Mouse (Mus musculus): Measurements from ENCODE around the gene Zfp365. TPM values are rescaled to one million over a fixed set of nuclear protein-coding genes. Genes with fewer than 3 reads are reported as not detected.

The Zfp365 gene
- polyA plus RNA-seq, 1 experiment from 2014 or later: 2.1 TPM

GRCm38 (mm10) chr10:67932780-67933179 lies 20.3 kb upstream of the Zfp365 start:
- ATAC-seq (ENCODE audit: insufficient number of reproducible peaks, low FRiP score, low TSS enrichment, low read depth): no peak
- H3K9ac ChIP-seq (ENCODE audit: low read length): no peak overlapping the region
- no peak overlapping the region for H3K27ac ChIP-seq (replicated peaks; ENCODE audit: low read depth, low read length)
- 81% methylated on average over 11 of the region's 11 CpGs for WGBS
- 0 out of 2 replicates have a peak, but pooled peaks cover 3% of the 10 kb centered on the region for H3K4me1 ChIP-seq (ENCODE audit: control insufficient read depth, insufficient read depth, low read length)
- no peak overlapping the region for H3K4me2 ChIP-seq (ENCODE audit: low read depth, severe bottlenecking)
- no peak overlapping the region for H3K4me3 ChIP-seq (ENCODE audit: low read depth, low read length)
- H3K36me3 ChIP-seq (ENCODE audit: control insufficient read depth, insufficient read depth, low read length): no peaks in the 10 kb centered on the region
- H3K9me3 ChIP-seq (ENCODE audit: control insufficient read depth, low read length): no peaks in the 10 kb centered on the region
- DNase-seq (ENCODE audit: low spot score): no peak
- H3K27me3 ChIP-seq (ENCODE audit: control insufficient read depth, insufficient read depth, low read length): no peaks in the 10 kb centered on the region

GRCm38 (mm10) chr10:67931328-67931727 lies 18.9 kb upstream of the Zfp365 start:
- ATAC-seq (ENCODE audit: insufficient number of reproducible peaks, low FRiP score, low TSS enrichment, low read depth) (no peak), DNase-seq (ENCODE audit: low spot score) (no peak)
- no peaks in the 10 kb centered on the region for H3K9me3 ChIP-seq (ENCODE audit: control insufficient read depth, low read length)
- no peaks in the 10 kb centered on the region for H3K36me3 ChIP-seq (ENCODE audit: control insufficient read depth, insufficient read depth, low read length)
- H3K4me1 ChIP-seq (ENCODE audit: control insufficient read depth, insufficient read depth, low read length): 0 out of 2 replicates have a peak, but pooled peaks cover 3% of the 10 kb centered on the region
- no peak overlapping the region for H3K27ac ChIP-seq (replicated peaks; ENCODE audit: low read depth, low read length)
- no peak overlapping the region for H3K9ac ChIP-seq (ENCODE audit: low read length)
- no peak overlapping the region for H3K4me3 ChIP-seq (ENCODE audit: low read depth, low read length)
- H3K27me3 ChIP-seq (ENCODE audit: control insufficient read depth, insufficient read depth, low read length): no peaks in the 10 kb centered on the region
- 83% methylated on average over 4 of the region's 4 CpGs for WGBS
- H3K4me2 ChIP-seq (ENCODE audit: low read depth, severe bottlenecking): no peak overlapping the region

- Histone ChIP-seq H3K4me2 (ENCODE audit: low read depth, severe bottlenecking) (no peak overlapping the region), H3K27me3 (ENCODE audit: control insufficient read depth, insufficient read depth, low read length) (no peaks in the 10 kb centered on the region), H3K27ac (replicated peaks; ENCODE audit: low read depth, low read length) (no peak overlapping the region), H3K9me3 (ENCODE audit: control insufficient read depth, low read length) (no peaks in the 10 kb centered on the region), H3K9ac (ENCODE audit: low read length) (no peak overlapping the region), H3K4me1 (ENCODE audit: control insufficient read depth, insufficient read depth, low read length) (0 out of 2 replicates have a peak, but pooled peaks cover 3% of the 10 kb centered on the region), H3K36me3 (ENCODE audit: control insufficient read depth, insufficient read depth, low read length) (no peaks in the 10 kb centered on the region), H3K4me3 (ENCODE audit: low read depth, low read length) (no peak overlapping the region)
- ATAC-seq (ENCODE audit: insufficient number of reproducible peaks, low FRiP score, low TSS enrichment, low read depth): no peak
- 89% methylated on average over 7 of the region's 7 CpGs for WGBS
- DNase-seq (ENCODE audit: low spot score): no peak
These were observed 16.1 kb upstream of the Zfp365 start for GRCm38 (mm10) chr10:67928584-67928983.

DNA sequence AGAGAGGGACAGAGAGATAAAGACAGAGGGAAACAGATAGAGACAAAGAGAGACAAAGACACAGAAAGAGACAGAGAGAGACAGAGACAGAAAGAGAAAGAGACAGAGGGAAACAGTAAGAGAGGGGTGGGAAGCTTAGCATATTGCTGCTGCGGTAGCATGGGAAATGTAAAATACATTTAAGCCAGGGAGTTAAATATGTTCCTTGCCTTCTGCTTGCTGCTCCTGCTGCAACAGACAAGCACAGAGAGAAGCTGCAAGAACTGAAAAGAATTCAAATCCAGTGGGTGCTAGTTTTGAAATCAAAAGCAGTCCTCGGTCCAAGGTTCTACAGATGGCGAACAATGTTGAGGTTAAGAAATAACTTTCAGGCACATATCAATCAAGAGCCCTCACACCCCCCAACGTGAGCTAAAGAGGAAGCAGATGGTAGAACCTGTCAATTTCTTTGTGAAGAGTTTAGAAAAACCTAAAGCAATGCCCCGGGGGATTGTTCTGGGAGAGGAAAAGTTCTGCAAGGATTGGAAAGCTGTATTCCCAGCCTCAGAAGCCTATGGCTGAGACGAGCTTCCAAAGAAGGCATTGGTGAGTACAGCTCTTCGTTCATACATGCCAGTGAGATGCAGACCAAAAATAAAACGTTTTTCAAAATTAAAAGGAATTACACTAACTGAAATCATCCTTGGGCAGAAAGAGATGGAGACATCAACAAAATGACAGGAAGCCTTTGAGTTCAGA lies 15.4 kb upstream of the Zfp365 start:
- no peak for DNase-seq (ENCODE audit: low spot score)
- ATAC-seq (ENCODE audit: insufficient number of reproducible peaks, low FRiP score, low TSS enrichment, low read depth): no peak
- H3K4me2 ChIP-seq (ENCODE audit: low read depth, severe bottlenecking): no peak overlapping the region
- no peak overlapping the region for H3K27ac ChIP-seq (replicated peaks; ENCODE audit: low read depth, low read length)
- H3K36me3 ChIP-seq (ENCODE audit: control insufficient read depth, insufficient read depth, low read length): no peaks in the 10 kb centered on the region
- H3K27me3 ChIP-seq (ENCODE audit: control insufficient read depth, insufficient read depth, low read length): no peaks in the 10 kb centered on the region
- H3K4me1 ChIP-seq (ENCODE audit: control insufficient read depth, insufficient read depth, low read length): 0 out of 2 replicates have a peak, but pooled peaks cover 3% of the 10 kb centered on the region
- H3K4me3 ChIP-seq (ENCODE audit: low read depth, low read length): no peak overlapping the region
- H3K9ac ChIP-seq (ENCODE audit: low read length): no peak overlapping the region
- 66% methylated on average over 8 of the region's 8 CpGs for WGBS
- H3K9me3 ChIP-seq (ENCODE audit: control insufficient read depth, low read length): no peaks in the 10 kb centered on the region

GRCm38 (mm10) chr10:67924030-67924429 lies 11.6 kb upstream of the Zfp365 start:
- no peak overlapping the region for H3K4me2 ChIP-seq (ENCODE audit: low read depth, severe bottlenecking)
- DNase-seq (ENCODE audit: low spot score): no peak
- 65% methylated on average over 7 of the region's 7 CpGs for WGBS
- 0 out of 2 replicates have a peak, but pooled peaks cover 3% of the 10 kb centered on the region for H3K4me1 ChIP-seq (ENCODE audit: control insufficient read depth, insufficient read depth, low read length)
- H3K36me3 ChIP-seq (ENCODE audit: control insufficient read depth, insufficient read depth, low read length): no peaks in the 10 kb centered on the region
- H3K4me3 ChIP-seq (ENCODE audit: low read depth, low read length): no peak overlapping the region
- H3K27ac ChIP-seq (replicated peaks; ENCODE audit: low read depth, low read length): no peak overlapping the region
- no peaks in the 10 kb centered on the region for H3K27me3 ChIP-seq (ENCODE audit: control insufficient read depth, insufficient read depth, low read length)
- no peak for ATAC-seq (ENCODE audit: insufficient number of reproducible peaks, low FRiP score, low TSS enrichment, low read depth)
- H3K9ac ChIP-seq (ENCODE audit: low read length): no peak overlapping the region
- no peaks in the 10 kb centered on the region for H3K9me3 ChIP-seq (ENCODE audit: control insufficient read depth, low read length)

DNA sequence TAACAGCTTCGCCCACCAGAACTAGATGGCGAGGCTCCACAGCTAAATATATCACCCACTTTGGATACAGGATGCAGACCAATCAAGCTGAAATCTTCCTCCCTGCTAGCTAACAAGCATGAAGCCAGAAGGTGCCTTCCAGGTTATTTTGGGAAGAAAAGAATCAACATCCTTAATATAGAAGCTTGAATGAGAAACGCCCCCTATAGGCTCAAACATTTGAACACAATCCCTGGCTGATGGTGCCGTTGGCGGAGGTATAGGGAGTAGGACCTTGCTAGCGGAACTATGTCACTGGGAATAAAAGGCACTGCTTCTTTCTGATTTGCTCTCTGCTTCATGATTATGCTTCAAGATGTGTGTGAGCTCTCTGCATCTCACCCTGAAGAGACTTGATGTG lies 9.3 kb upstream of the Zfp365 start:
- no peak for DNase-seq (ENCODE audit: low spot score)
- no peak overlapping the region for H3K27ac ChIP-seq (replicated peaks; ENCODE audit: low read depth, low read length)
- H3K9ac ChIP-seq (ENCODE audit: low read length): no peak overlapping the region
- no peak overlapping the region for H3K4me3 ChIP-seq (ENCODE audit: low read depth, low read length)
- no peaks in the 10 kb centered on the region for H3K9me3 ChIP-seq (ENCODE audit: control insufficient read depth, low read length)
- no peaks in the 10 kb centered on the region for H3K27me3 ChIP-seq (ENCODE audit: control insufficient read depth, insufficient read depth, low read length)
- no peaks in the 10 kb centered on the region for H3K36me3 ChIP-seq (ENCODE audit: control insufficient read depth, insufficient read depth, low read length)
- ATAC-seq (ENCODE audit: insufficient number of reproducible peaks, low FRiP score, low TSS enrichment, low read depth): no peak
- H3K4me2 ChIP-seq (ENCODE audit: low read depth, severe bottlenecking): no peak overlapping the region
- H3K4me1 ChIP-seq (ENCODE audit: control insufficient read depth, insufficient read depth, low read length): no peaks in the 10 kb centered on the region
- WGBS: 91% methylated on average over 6 of the region's 6 CpGs

- no peak overlapping the region for H3K4me2 ChIP-seq (ENCODE audit: low read depth, severe bottlenecking)
- DNase-seq (ENCODE audit: low spot score): no peak
- H3K27ac ChIP-seq (replicated peaks; ENCODE audit: low read depth, low read length): no peak overlapping the region
- no peak for ATAC-seq (ENCODE audit: insufficient number of reproducible peaks, low FRiP score, low TSS enrichment, low read depth)
- WGBS: 92% methylated on average over 4 of the region's 4 CpGs
- H3K4me1 ChIP-seq (ENCODE audit: control insufficient read depth, insufficient read depth, low read length): no peaks in the 10 kb centered on the region
- H3K27me3 ChIP-seq (ENCODE audit: control insufficient read depth, insufficient read depth, low read length): no peaks in the 10 kb centered on the region
- no peaks in the 10 kb centered on the region for H3K36me3 ChIP-seq (ENCODE audit: control insufficient read depth, insufficient read depth, low read length)
- H3K9ac ChIP-seq (ENCODE audit: low read length): no peak overlapping the region
- H3K4me3 ChIP-seq (ENCODE audit: low read depth, low read length): no peak overlapping the region
- H3K9me3 ChIP-seq (ENCODE audit: control insufficient read depth, low read length): no peaks in the 10 kb centered on the region
These were observed 7.2 kb upstream of the Zfp365 start for GRCm38 (mm10) chr10:67919706-67920105.

DNA sequence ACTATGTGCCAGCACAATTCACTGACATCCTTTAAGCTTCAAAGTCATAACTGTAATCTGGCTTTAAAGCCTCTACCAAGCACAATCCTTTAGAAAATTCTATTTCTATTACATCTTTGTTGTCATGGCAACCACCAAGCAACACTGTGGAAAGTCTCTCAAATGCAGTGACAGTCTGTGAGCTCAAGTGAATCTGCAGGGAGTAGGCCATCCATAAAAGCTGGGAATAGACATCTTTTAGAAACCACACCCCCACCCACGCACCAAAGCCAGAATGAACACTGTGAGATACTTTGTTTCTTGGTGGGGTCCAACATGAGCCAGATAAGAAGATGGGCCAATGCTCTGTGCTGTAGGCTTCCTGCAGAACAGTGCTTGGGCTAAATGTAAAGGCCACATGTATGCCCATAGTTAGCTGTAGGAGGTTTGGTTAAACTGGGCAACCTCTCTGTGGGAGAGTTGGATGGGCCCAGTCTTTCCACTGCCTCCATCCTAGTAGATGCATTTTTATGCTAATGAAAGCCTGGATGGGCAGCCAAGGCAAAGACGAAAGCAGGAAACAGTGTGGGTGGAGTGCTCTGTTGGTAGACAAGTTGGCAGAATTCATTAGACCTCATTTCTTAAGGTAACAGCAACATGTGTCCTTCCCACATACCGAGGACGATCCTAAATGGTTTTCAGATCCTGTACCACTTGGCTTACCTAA lies 5.9 kb upstream of the Zfp365 start:
- 86% methylated on average over 4 of the region's 4 CpGs for WGBS
- Histone ChIP-seq H3K4me2 (ENCODE audit: low read depth, severe bottlenecking) (no peak overlapping the region), H3K36me3 (ENCODE audit: control insufficient read depth, insufficient read depth, low read length) (no peaks in the 10 kb centered on the region), H3K9me3 (ENCODE audit: control insufficient read depth, low read length) (no peaks in the 10 kb centered on the region), H3K27me3 (ENCODE audit: control insufficient read depth, insufficient read depth, low read length) (no peaks in the 10 kb centered on the region), H3K9ac (ENCODE audit: low read length) (no peak overlapping the region), H3K27ac (replicated peaks; ENCODE audit: low read depth, low read length) (no peak overlapping the region), H3K4me3 (ENCODE audit: low read depth, low read length) (no peak overlapping the region), H3K4me1 (ENCODE audit: control insufficient read depth, insufficient read depth, low read length) (no peaks in the 10 kb centered on the region)
- no peak for DNase-seq (ENCODE audit: low spot score)
- ATAC-seq (ENCODE audit: insufficient number of reproducible peaks, low FRiP score, low TSS enrichment, low read depth): no peak

Measured in limb, embryonic 11.5 days (tissue).